Comparison of ENCODE assay signal across 19 mouse cellular contexts in genomic region chr4:128155226-128155625, GRCm38 (mm10).
A peak's percentile ranks its signal among the peaks of the same experiment; 100 is the strongest.
DNase-seq lines count a peak whose midpoint lies in the region; ATAC-seq and TF ChIP-seq lines count a peak whose summit lies in the region.
"Had no signal": no experiment of that assay in that cellular context is flagged by ENCODE, and none has a peak within 500 bp of the region (broad histone marks: within the 10 kb centered on the region; RNA-seq: fewer than 3 reads in every experiment).

No protein-coding gene starts in this region.

- H3K27ac ChIP-seq in midbrain, embryonic 10.5 days (replicated peaks), result 0 out of 2 replicates have a peak overlapping the region, but pooled peaks have one; percentile 28
- H3K27ac ChIP-seq in midbrain, embryonic 15.5 days, result no peak overlapping the region; the same call in 1 of the 2 replicates
- peak overlapping the region; percentile 31; the same call in 1 of the 2 replicates for H3K27ac ChIP-seq in limb, embryonic 10.5 days
- H3K27ac ChIP-seq: embryonic facial prominence, embryonic 13.5 days; hindbrain, embryonic 12.5 days had no signal

- H3K27me3 ChIP-seq in midbrain, embryonic 10.5 days (ENCODE audit: low read depth, poor library complexity, severe bottlenecking), result no peaks in the 10 kb centered on the region
- H3K27me3 ChIP-seq in midbrain, embryonic 15.5 days (replicated peaks), result no peaks in the 10 kb centered on the region
- H3K27me3 ChIP-seq in limb, embryonic 10.5 days (ENCODE audit: low read depth, poor library complexity, severe bottlenecking), result no peaks in the 10 kb centered on the region
- H3K27me3 ChIP-seq: embryonic facial prominence, embryonic 13.5 days; hindbrain, embryonic 12.5 days had no signal

- no peak for TF ChIP-seq POLR2A in brain, embryonic 14.5 days (IDR thresholded peaks at IDR 0.05; ENCODE audit: borderline replicate concordance, extremely low read depth, insufficient read depth, insufficient read length, poor library complexity, severe bottlenecking)

- DNase-seq in embryo, embryonic 10 days (ENCODE audit: low spot score), result peak; percentile 18
- DNase-seq in embryo, embryonic 11 days, result no peak
- DNase-seq in midbrain, embryonic 10.5 days (ENCODE audit: low spot score), result no peak
- peak; percentile 44 for DNase-seq in brain, embryonic 14.5 days (ENCODE audit: low read depth)
- peak; percentile 59 for DNase-seq in limb, embryonic 10.5 days (ENCODE audit: low spot score)
- DNase-seq: adrenal gland, postnatal 10 days; cerebellum, adult 11-12 months; cerebellum, adult 9-10 months; cerebellum, postnatal 25 days; gastrocnemius, postnatal 36 days; heart, adult 11 months; heart, postnatal 10 days; heart, postnatal 4 days had no signal

- no peaks in the 10 kb centered on the region for H3K9me3 ChIP-seq in midbrain, embryonic 10.5 days (replicated peaks)
- no peaks in the 10 kb centered on the region for H3K9me3 ChIP-seq in midbrain, embryonic 15.5 days
- H3K9me3 ChIP-seq in limb, embryonic 10.5 days (replicated peaks), result no peaks in the 10 kb centered on the region
- H3K9me3 ChIP-seq: embryonic facial prominence, embryonic 13.5 days; hindbrain, embryonic 12.5 days had no signal

- H3K4me2 ChIP-seq in midbrain, embryonic 15.5 days, result no peak overlapping the region
- H3K4me2 ChIP-seq: embryonic facial prominence, embryonic 13.5 days; hindbrain, embryonic 12.5 days had no signal

- no peak overlapping the region for H3K9ac ChIP-seq in midbrain, embryonic 15.5 days
- H3K9ac ChIP-seq: embryonic facial prominence, embryonic 13.5 days; hindbrain, embryonic 12.5 days had no signal

- no peaks in the 10 kb centered on the region for H3K36me3 ChIP-seq in midbrain, embryonic 10.5 days
- no peaks in the 10 kb centered on the region for H3K36me3 ChIP-seq in midbrain, embryonic 15.5 days (replicated peaks)
- H3K36me3 ChIP-seq in limb, embryonic 10.5 days, result no peaks in the 10 kb centered on the region
- H3K36me3 ChIP-seq: embryonic facial prominence, embryonic 13.5 days; hindbrain, embryonic 12.5 days had no signal

- ATAC-seq in midbrain, embryonic 15.5 days (replicated peaks), result no peak
- no peak for ATAC-seq in megakaryocyte-erythroid progenitor cell, adult 5-6 weeks (replicated peaks; ENCODE audit: low FRiP score, low TSS enrichment, poor library complexity, severe bottlenecking)
- ATAC-seq: forebrain, embryonic 14.5 days; hindbrain, embryonic 16.5 days had no signal

- 45% methylated on average over 3 of the region's 3 CpGs for WGBS in midbrain, embryonic 10.5 days
- 22% methylated on average over 3 of the region's 3 CpGs for WGBS in midbrain, embryonic 15.5 days
- 23% methylated on average over 3 of the region's 3 CpGs for WGBS in limb, embryonic 10.5 days

- H3K4me1 ChIP-seq in midbrain, embryonic 10.5 days, result peaks cover 9% of the 10 kb centered on the region; the same call in 1 of the 2 replicates
- H3K4me1 ChIP-seq in midbrain, embryonic 15.5 days, result peaks cover 23% of the 10 kb centered on the region; the same call in 1 of the 2 replicates
- H3K4me1 ChIP-seq in limb, embryonic 10.5 days, result peaks cover 19% of the 10 kb centered on the region
- H3K4me1 ChIP-seq: embryonic facial prominence, embryonic 13.5 days had no signal

- no peak for TF ChIP-seq CTCF in brain, embryonic 14.5 days (IDR thresholded peaks at IDR 0.05; ENCODE audit: borderline replicate concordance, extremely low read depth, insufficient read depth, insufficient read length)

- H3K4me3 ChIP-seq in midbrain, embryonic 10.5 days, result no peak overlapping the region
- no peak overlapping the region for H3K4me3 ChIP-seq in midbrain, embryonic 15.5 days
- no peak overlapping the region for H3K4me3 ChIP-seq in limb, embryonic 10.5 days
- H3K4me3 ChIP-seq: embryonic facial prominence, embryonic 13.5 days; hindbrain, embryonic 12.5 days had no signal

Comparison
In these comparisons a context has a peak if more than half of its experiments do, and no peak if none do; other contexts are left out.
1. DNase-seq: peak in embryo, embryonic 10 days (single experiment), brain, embryonic 14.5 days (single experiment) and limb, embryonic 10.5 days (single experiment); none in embryo, embryonic 11 days (single experiment) and midbrain, embryonic 10.5 days (single experiment).